Mouse (Mus musculus) embryo, embryonic 10.5 days (tissue): ENCODE data around the gene Duxbl3.
"Not testable (repeated sequence)": the region's sequence is repeated elsewhere in the genome, so short reads cannot be mapped to it uniquely, and the experiment has no call there.

Experiments
- DNase-seq: peaks from one replicate; pipeline ENCODE4 v3.0.0-alpha.2; 2015; ENCODE audit warnings: low spot score

Gene Duxbl3

GRCm38 (mm10) chr14:26257756-26258617, at the start of gene Duxbl3:
Gene Duxbl3, plus strand, starts transcription at chr14:26257962.
- DNase-seq: not testable (repeated sequence)

GRCm38 (mm10) chr14:26216233-26217000, 41.3 kb upstream of the Duxbl3 start:
- DNase-seq: not testable (repeated sequence)

GRCm38 (mm10) chr14:26237183-26237582, 20.6 kb upstream of the Duxbl3 start:
- DNase-seq: not testable (repeated sequence)

GRCm38 (mm10) chr14:26258729-26259128, 967 bp downstream of the Duxbl3 start:
- DNase-seq: not testable (repeated sequence)

- DNase-seq: not testable (repeated sequence)
These were observed 29.0 kb downstream of the Duxbl3 start for GRCm38 (mm10) chr14:26286737-26287136.

- no peak for DNase-seq
These were observed 36.1 kb downstream of the Duxbl3 start for GRCm38 (mm10) chr14:26293859-26294258.

- no peak for DNase-seq
These were observed 39.3 kb downstream of the Duxbl3 start for GRCm38 (mm10) chr14:26297055-26297454.

- DNase-seq: no peak
These were observed 39.7 kb downstream of the Duxbl3 start for GRCm38 (mm10) chr14:26297484-26297883.

- peak; percentile 85 for DNase-seq
These were observed 45.3 kb downstream of the Duxbl3 start for GRCm38 (mm10) chr14:26303111-26303510.

GRCm38 (mm10) chr14:26306032-26306431, 48.3 kb downstream of the Duxbl3 start:
- DNase-seq: peak; percentile 80

- DNase-seq: no peak
These were observed 51.1 kb downstream of the Duxbl3 start for GRCm38 (mm10) chr14:26308813-26309212.

- DNase-seq: no peak
These were observed 51.7 kb downstream of the Duxbl3 start for GRCm38 (mm10) chr14:26309511-26309910.

GRCm38 (mm10) chr14:26316246-26316730, 58.5 kb downstream of the Duxbl3 start:
- no peak for DNase-seq
